Mouse (Mus musculus) thymus, adult 2 months (tissue): ENCODE measurements around the gene Dok5. TPM values are rescaled to one million over a fixed set of nuclear protein-coding genes. Genes with fewer than 3 reads are reported as not detected.

ENCODE experiments used
- DNase-seq: peaks from one replicate; pipeline ENCODE4 v3.0.0; 2021
- H3K27ac ChIP-seq: fragments of 200-500 bp; 2 replicates; pipeline ENCODE4 v1.5.1; 2012; ENCODE audit warnings: low read length, control low read depth; ENCODE audit not compliant: control insufficient read depth, insufficient read depth
- H3K27me3 ChIP-seq: fragments of 200-500 bp; 2 replicates; pipeline ENCODE4 v1.6.1; 2012; ENCODE audit warnings: mild to moderate bottlenecking, low read length, moderate library complexity, mixed read lengths; ENCODE audit not compliant: control insufficient read depth, insufficient read depth
- H3K36me3 ChIP-seq: fragments of 200-500 bp; 2 replicates; pipeline ENCODE4 v1.6.1; 2012; ENCODE audit warnings: mild to moderate bottlenecking, low read length, moderate library complexity; ENCODE audit not compliant: control insufficient read depth, insufficient read depth
- H3K4me1 ChIP-seq: fragments of 200-500 bp; replicated peaks from 2 replicates; pipeline ENCODE4 v1.6.1; 2012; ENCODE audit warnings: low read length; ENCODE audit not compliant: control insufficient read depth, insufficient read depth
- H3K4me3 ChIP-seq: fragments of 200-500 bp; 2 replicates; pipeline ENCODE4 v1.5.1; 2012; ENCODE audit warnings: mild to moderate bottlenecking, low read length, control low read depth, moderate library complexity; ENCODE audit not compliant: control insufficient read depth, insufficient read depth
- CTCF ChIP-seq: fragments of 200-500 bp; IDR thresholded peaks from 2 replicates; pipeline ENCODE4 v1.5.1; 2012; ENCODE audit warnings: mild to moderate bottlenecking, control low read depth, low read length, moderate library complexity, borderline replicate concordance; ENCODE audit not compliant: control insufficient read depth, poor library complexity, insufficient read depth; ENCODE audit errors: extremely low read depth
- POLR2A ChIP-seq: fragments of 200-500 bp; IDR thresholded peaks from 2 replicates; pipeline ENCODE4 v1.6.1; 2012; ENCODE audit warnings: mild to moderate bottlenecking, low read length, control low read depth, moderate library complexity; ENCODE audit not compliant: control insufficient read depth, poor library complexity, insufficient read depth; ENCODE audit errors: extremely low read depth
- WGBS: fragments of 180-500 bp; shearing (Covaris S2); methylation state at CpG from one replicate; pipeline ENCODE4 v1.1.7; 2018; 5-methylcytosine and 5-hydroxymethylcytosine counted together
- polyA plus RNA-seq: library from polyadenylated mRNA; depleted of rRNA; stranded (reverse); fragments of >200 nt; gene quantifications from 2 replicates; pipeline ENCODE4 v1.2.3, GENCODE M21; 2012

Gene Dok5
- polyA plus RNA-seq, 1 experiment: 0.63 TPM

GRCm38 (mm10) chr2:170707672-170708071, 23.9 kb upstream of the Dok5 start:
- no peak for DNase-seq
- TF ChIP-seq CTCF: no peak
- no peak for TF ChIP-seq POLR2A
- Histone ChIP-seq H3K4me3 (no peak overlapping the region), H3K4me1 (no peaks in the 10 kb centered on the region), H3K27ac (no peak overlapping the region), H3K27me3 (no peaks in the 10 kb centered on the region), H3K36me3 (no peaks in the 10 kb centered on the region)
- 88% methylated on average over 3 of the region's 3 CpGs for WGBS

DNA sequence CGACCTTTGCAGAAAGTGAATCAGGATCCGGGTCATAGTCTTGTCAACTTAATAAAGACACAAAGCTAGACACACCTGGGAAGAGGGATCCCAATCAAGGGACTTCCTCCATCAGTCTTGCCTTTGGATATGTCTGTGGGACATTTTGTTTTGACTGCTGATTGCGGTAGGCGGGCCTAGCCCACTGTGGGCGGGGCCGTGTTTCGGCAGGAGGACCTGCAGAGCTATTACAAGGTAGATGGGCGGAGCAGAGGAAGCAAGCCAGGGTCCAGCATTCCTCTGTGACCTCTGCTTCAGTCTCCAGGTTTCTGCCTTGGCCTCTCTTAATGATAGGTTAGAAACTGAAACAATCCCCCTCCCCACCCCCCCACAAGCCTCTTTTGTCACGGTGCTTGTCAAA, 22.7 kb upstream of the Dok5 start:
- Histone ChIP-seq H3K36me3 (no peaks in the 10 kb centered on the region), H3K27ac (no peak overlapping the region), H3K27me3 (no peaks in the 10 kb centered on the region), H3K4me1 (no peaks in the 10 kb centered on the region), H3K4me3 (no peak overlapping the region)
- WGBS: 76% methylated on average over 9 of the region's 9 CpGs
- TF ChIP-seq POLR2A (no peak), CTCF (no peak)
- DNase-seq: no peak

- DNase-seq: no peak
- whole genome bisulfite sequencing: 82% methylated on average over 11 of the region's 11 CpGs
- Histone ChIP-seq H3K4me1 (no peaks in the 10 kb centered on the region), H3K27me3 (no peaks in the 10 kb centered on the region), H3K4me3 (no peak overlapping the region), H3K27ac (no peak overlapping the region), H3K36me3 (no peaks in the 10 kb centered on the region)
- TF ChIP-seq POLR2A (no peak), CTCF (no peak)
These were observed 18.8 kb upstream of the Dok5 start for GRCm38 (mm10) chr2:170712658-170713285.

DNA sequence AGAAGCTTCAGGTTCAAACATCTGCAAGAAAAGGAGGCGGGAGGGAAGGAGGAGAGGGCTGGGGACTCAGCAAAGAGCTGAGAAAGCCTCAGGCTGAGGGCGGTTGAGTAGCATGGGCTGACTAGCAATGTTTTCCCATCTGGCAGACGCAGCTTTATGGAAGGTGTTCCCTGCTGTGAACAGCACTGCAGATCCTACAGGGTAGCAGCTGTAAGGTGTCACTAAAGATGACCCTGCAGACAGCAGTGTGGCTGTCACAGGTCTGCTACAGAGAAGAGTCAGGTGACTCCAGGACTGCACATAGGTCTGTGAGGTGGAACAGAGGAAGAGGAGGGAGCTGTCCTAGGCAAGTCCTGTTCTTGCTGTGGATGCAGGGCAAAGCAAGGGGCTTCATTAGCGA, 11.2 kb upstream of the Dok5 start:
- 68% methylated on average over 4 of the region's 4 CpGs for WGBS
- Histone ChIP-seq H3K27ac (no peak overlapping the region), H3K4me3 (no peak overlapping the region), H3K4me1 (no peaks in the 10 kb centered on the region), H3K27me3 (no peaks in the 10 kb centered on the region), H3K36me3 (no peaks in the 10 kb centered on the region)
- TF ChIP-seq CTCF (no peak), POLR2A (no peak)
- no peak for DNase-seq

- no peak for TF ChIP-seq CTCF
- TF ChIP-seq POLR2A: no peak
These were observed 7.5 kb upstream of the Dok5 start for GRCm38 (mm10) chr2:170724136-170724535.

GRCm38 (mm10) chr2:170724716-170725115, 6.9 kb upstream of the Dok5 start:
- DNase-seq: no peak
- TF ChIP-seq CTCF (no peak), POLR2A (no peak)
- H3K27ac ChIP-seq: no peak overlapping the region
- H3K27me3 ChIP-seq: no peaks in the 10 kb centered on the region
- WGBS: 94% methylated on average over 11 of the region's 11 CpGs
- no peaks in the 10 kb centered on the region for H3K4me1 ChIP-seq
- no peaks in the 10 kb centered on the region for H3K36me3 ChIP-seq
- H3K4me3 ChIP-seq: no peak overlapping the region

More at GRCm38 (mm10) chr2:170724136-170724535, 7.5 kb upstream of the Dok5 start:
- Histone ChIP-seq H3K4me1 (no peaks in the 10 kb centered on the region), H3K27me3 (no peaks in the 10 kb centered on the region), H3K27ac (no peak overlapping the region), H3K4me3 (no peak overlapping the region), H3K36me3 (no peaks in the 10 kb centered on the region)
- DNase-seq: no peak
- WGBS: 89% methylated on average over 13 of the region's 13 CpGs

DNA sequence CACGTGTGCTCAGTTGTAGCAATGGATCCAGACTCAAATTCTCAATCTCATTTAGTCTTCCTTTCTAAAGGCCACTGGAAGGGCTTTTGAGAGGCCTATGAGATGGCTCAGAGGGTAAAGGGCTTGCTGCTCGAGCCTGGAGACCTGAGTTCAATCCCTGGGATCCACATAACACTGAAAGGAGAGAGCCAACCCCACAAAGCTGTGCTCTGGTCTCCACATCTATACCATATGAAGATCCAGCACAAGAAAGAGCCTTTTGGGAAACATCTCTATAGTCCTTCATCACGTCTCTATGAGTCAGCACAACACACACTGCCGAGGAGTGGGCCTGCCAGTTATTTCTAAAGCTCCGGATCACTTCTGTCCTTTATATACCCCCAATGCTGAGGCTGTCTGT, 5.8 kb upstream of the Dok5 start:
- 83% methylated on average over 5 of the region's 5 CpGs for WGBS
- H3K4me3 ChIP-seq: no peak overlapping the region
- H3K36me3 ChIP-seq: no peaks in the 10 kb centered on the region
- H3K27ac ChIP-seq: no peak overlapping the region
- TF ChIP-seq CTCF: no peak
- TF ChIP-seq POLR2A: no peak
- no peaks in the 10 kb centered on the region for H3K4me1 ChIP-seq
- DNase-seq: no peak
- H3K27me3 ChIP-seq: no peaks in the 10 kb centered on the region
